6 mouse cellular contexts compared by ENCODE assay signal in the genomic region with DNA sequence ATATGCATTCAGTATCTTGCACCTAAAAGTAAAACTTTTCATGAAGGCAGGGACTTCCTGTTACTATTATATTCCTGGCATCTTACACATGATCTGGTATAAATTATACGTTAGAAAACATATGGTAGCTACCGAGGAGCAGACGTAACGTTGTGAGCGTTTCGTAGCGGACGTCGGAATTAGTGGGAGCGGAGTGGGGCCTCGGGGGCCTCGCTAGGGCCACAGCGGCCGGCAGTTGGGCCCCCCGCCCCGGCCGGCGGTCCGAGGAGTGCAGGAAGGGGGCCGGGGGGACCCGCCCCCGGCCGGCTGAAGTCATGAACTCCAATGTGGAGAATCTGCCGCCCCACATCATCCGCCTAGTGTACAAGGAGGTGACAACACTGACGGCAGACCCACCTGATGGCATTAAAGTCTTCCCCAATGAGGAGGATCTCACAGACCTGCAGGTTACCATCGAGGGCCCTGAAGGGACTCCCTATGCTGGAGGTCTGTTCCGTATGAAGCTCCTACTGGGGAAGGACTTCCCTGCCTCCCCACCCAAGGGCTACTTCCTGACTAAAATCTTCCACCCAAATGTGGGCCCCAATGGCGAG. TPM values are rescaled to one million over a fixed set of nuclear protein-coding genes. Genes with fewer than 3 reads are reported as not detected.
ATAC-seq lines count a peak whose summit lies in the region.
"Not testable (repeated sequence)": the region's sequence is repeated elsewhere in the genome, so short reads cannot be mapped to it uniquely, and the experiment has no call there.

No protein-coding gene starts in this region.

- H3K4me3 ChIP-seq in hindbrain, embryonic 13.5 days; intestine, embryonic 15.5 days (replicated peaks); neural tube, embryonic 15.5 days (replicated peaks): not testable (repeated sequence)

- ATAC-seq in cerebellum, adult (ENCODE audit: insufficient number of reproducible peaks, low FRiP score, low TSS enrichment): peak; percentile 52; the same call in 1 of the 2 replicates
- peak; percentile 71; the same call in 1 of the 2 replicates for ATAC-seq in erythroid progenitor cell, adult 5-6 weeks (replicated peaks; ENCODE audit: low FRiP score, poor library complexity, severe bottlenecking)
- ATAC-seq in hindbrain, embryonic 13.5 days (ENCODE audit: low FRiP score): peak; percentile 39; the same call in 1 of the 2 replicates
- ATAC-seq in intestine, embryonic 15.5 days: peak; percentile 65
- peak; percentile 83 for ATAC-seq in megakaryocyte progenitor cell, adult 5-6 weeks (replicated peaks; ENCODE audit: poor library complexity)
- ATAC-seq in neural tube, embryonic 15.5 days (ENCODE audit: low FRiP score): peak; percentile 47; the same call in 1 of the 2 replicates

- not testable (repeated sequence) for H3K9me3 ChIP-seq in hindbrain, embryonic 13.5 days; intestine, embryonic 15.5 days; neural tube, embryonic 15.5 days (replicated peaks)

- H3K27me3 ChIP-seq in hindbrain, embryonic 13.5 days; intestine, embryonic 15.5 days (replicated peaks); neural tube, embryonic 15.5 days (replicated peaks): not testable (repeated sequence)

- not testable (repeated sequence) for H3K4me2 ChIP-seq in hindbrain, embryonic 13.5 days; intestine, embryonic 15.5 days (replicated peaks); neural tube, embryonic 15.5 days

- not testable (repeated sequence) for H3K4me1 ChIP-seq in hindbrain, embryonic 13.5 days (replicated peaks); intestine, embryonic 15.5 days (replicated peaks); neural tube, embryonic 15.5 days

- WGBS in hindbrain, embryonic 13.5 days: 95% methylated on average over 29 of the region's 29 CpGs
- WGBS in intestine, embryonic 15.5 days: 93% methylated on average over 24 of the region's 29 CpGs
- WGBS in neural tube, embryonic 15.5 days: 93% methylated on average over 23 of the region's 29 CpGs

- H3K27ac ChIP-seq in hindbrain, embryonic 13.5 days; intestine, embryonic 15.5 days; neural tube, embryonic 15.5 days (replicated peaks): not testable (repeated sequence)

- not testable (repeated sequence) for H3K36me3 ChIP-seq in hindbrain, embryonic 13.5 days; intestine, embryonic 15.5 days; neural tube, embryonic 15.5 days

- not testable (repeated sequence) for H3K9ac ChIP-seq in hindbrain, embryonic 13.5 days; intestine, embryonic 15.5 days; neural tube, embryonic 15.5 days (replicated peaks)

RNA-seq across cellular contexts. Expression of gene Hmg20a, which starts 19.0 kb away (rescaled TPM):
- total RNA-seq in erythroid progenitor cell, adult 5-6 weeks (2015; ENCODE audit: low replicate concordance): 7.2 and 10.9 TPM in 2 replicates
- total RNA-seq in erythroid progenitor cell, adult 5-6 weeks (2017; ENCODE audit: low replicate concordance): 4.0 and 8.0 TPM in 2 replicates
- 81.9 and 89.8 TPM in 2 replicates for polyA plus RNA-seq in hindbrain, embryonic 13.5 days (2015; fragmentation: Nextera tagmentation; extraction: Ambion mirVana)
- 42.7 and 43.0 TPM in 2 replicates for polyA plus RNA-seq in intestine, embryonic 15.5 days (2015; fragmentation: Nextera tagmentation; extraction: Ambion mirVana)
- 22.8 and 25.4 TPM in 2 replicates for total RNA-seq in megakaryocyte progenitor cell, adult 5-6 weeks (2015)
- total RNA-seq in megakaryocyte progenitor cell, adult 5-6 weeks (2017): 15.4 and 17.5 TPM in 2 replicates
- 69.4 and 72.6 TPM in 2 replicates for polyA plus RNA-seq in neural tube, embryonic 15.5 days (2015; fragmentation: Nextera tagmentation; extraction: Ambion mirVana)

RNA-seq across cellular contexts. Expression of gene Peak1, which starts 19.5 kb away (rescaled TPM):
- 6.3 and 18.7 TPM in 2 replicates for total RNA-seq in erythroid progenitor cell, adult 5-6 weeks (2015; ENCODE audit: low replicate concordance)
- total RNA-seq in erythroid progenitor cell, adult 5-6 weeks (2017; ENCODE audit: low replicate concordance): 0.90 and 3.2 TPM in 2 replicates
- polyA plus RNA-seq in hindbrain, embryonic 13.5 days (2015; fragmentation: Nextera tagmentation; extraction: Ambion mirVana): 4.8 and 5.4 TPM in 2 replicates
- polyA plus RNA-seq in intestine, embryonic 15.5 days (2015; fragmentation: Nextera tagmentation; extraction: Ambion mirVana): 10.1 and 12.6 TPM in 2 replicates
- total RNA-seq in megakaryocyte progenitor cell, adult 5-6 weeks (2015): 13.3 and 17.3 TPM in 2 replicates
- total RNA-seq in megakaryocyte progenitor cell, adult 5-6 weeks (2017): 6.7 and 9.1 TPM in 2 replicates
- polyA plus RNA-seq in neural tube, embryonic 15.5 days (2015; fragmentation: Nextera tagmentation; extraction: Ambion mirVana): 6.5 and 8.1 TPM in 2 replicates
